Mouse (Mus musculus) bone marrow macrophage, adult 2 months (primary cell): ENCODE data around the gene Runx1. TPM values are rescaled to one million over a fixed set of nuclear protein-coding genes. Genes with fewer than 3 reads are reported as not detected.

ENCODE experiments used
- H3K27ac ChIP-seq: 2 replicates; pipeline ENCODE4 v1.5.1; 2012; ENCODE audit warnings: low read depth, low read length; ENCODE audit not compliant: insufficient read depth
- H3K4me1 ChIP-seq: 2 replicates; pipeline ENCODE4 v1.6.1; 2012; ENCODE audit warnings: low read length; ENCODE audit not compliant: control insufficient read depth, insufficient read depth
- H3K4me3 ChIP-seq: 2 replicates; pipeline ENCODE4 v1.5.1; 2012; ENCODE audit warnings: mild to moderate bottlenecking, low read length, moderate library complexity; ENCODE audit not compliant: insufficient read depth
- CTCF ChIP-seq: IDR thresholded peaks from 2 replicates; pipeline ENCODE4 v1.5.1; 2012; ENCODE audit warnings: low read depth, mild to moderate bottlenecking, low read length, moderate library complexity
- POLR2A ChIP-seq: IDR thresholded peaks from 2 replicates; pipeline ENCODE4 v1.6.1; 2012; ENCODE audit warnings: mild to moderate bottlenecking, low read depth, low read length, borderline replicate concordance
- polyA plus RNA-seq: library from polyadenylated mRNA; stranded (reverse); fragments of >200 nt; gene quantifications from 2 replicates; pipeline ENCODE4 v1.2.4, GENCODE M21; 2012; ENCODE audit not compliant: missing spikeins, insufficient read depth, insufficient read length

Gene Runx1
- polyA plus RNA-seq, 1 experiment, result 103 TPM

GRCm38 (mm10) chr16:92645423-92646115, 180.4 kb downstream of the Runx1 start:
- H3K4me1 ChIP-seq, result peaks cover 9% of the 10 kb centered on the region
- no peak overlapping the region for H3K4me3 ChIP-seq
- TF ChIP-seq CTCF (no peak), POLR2A (no peak)
- H3K27ac ChIP-seq, result no peak overlapping the region

DNA sequence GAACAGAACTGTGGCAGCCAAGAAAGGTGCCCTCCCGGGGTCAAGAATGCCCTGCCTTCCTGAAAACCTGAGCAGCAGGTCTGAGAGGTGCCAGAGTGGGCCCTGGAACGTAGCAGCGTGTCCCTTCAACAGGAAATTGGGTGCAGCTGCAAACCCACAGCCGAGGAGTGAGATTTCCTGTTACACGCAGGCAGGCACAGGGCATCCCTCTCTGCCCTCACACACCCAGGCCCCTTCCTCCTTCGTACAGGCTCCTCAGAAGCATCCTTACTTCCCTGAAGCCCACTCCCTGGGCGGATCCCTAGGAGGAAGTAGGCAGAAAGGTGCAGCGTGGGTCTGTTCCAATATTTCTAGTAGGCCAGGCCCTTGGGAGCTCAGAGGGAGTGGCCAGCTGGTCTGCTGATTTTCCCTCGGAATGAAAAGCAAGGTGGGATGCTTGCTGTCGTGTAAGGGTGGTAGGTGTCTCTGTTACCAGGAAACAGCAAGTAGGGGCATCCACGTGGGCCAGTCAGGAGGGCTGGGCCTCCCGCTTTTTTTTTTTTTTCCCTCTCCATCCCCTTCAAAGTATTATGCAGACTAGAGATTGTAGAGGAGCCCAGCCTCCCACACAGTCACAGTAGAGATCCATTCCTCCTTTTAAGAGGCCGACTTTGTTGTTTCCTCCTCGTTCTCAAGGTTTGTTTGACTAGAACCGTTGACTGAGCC, 181.1 kb downstream of the Runx1 start:
- no peak overlapping the region for H3K27ac ChIP-seq
- no peak for TF ChIP-seq CTCF
- no peak overlapping the region for H3K4me3 ChIP-seq
- peaks cover 7% of the 10 kb centered on the region for H3K4me1 ChIP-seq

- no peak overlapping the region for H3K27ac ChIP-seq
- peaks cover 10% of the 10 kb centered on the region for H3K4me1 ChIP-seq
- no peak overlapping the region for H3K4me3 ChIP-seq
- TF ChIP-seq POLR2A (no peak), CTCF (no peak)
These were observed 181.6 kb downstream of the Runx1 start for GRCm38 (mm10) chr16:92644315-92644714.

GRCm38 (mm10) chr16:92642283-92642682, 183.7 kb downstream of the Runx1 start:
- H3K27ac ChIP-seq, result no peak overlapping the region
- peaks cover 16% of the 10 kb centered on the region for H3K4me1 ChIP-seq
- no peak for TF ChIP-seq CTCF
- no peak for TF ChIP-seq POLR2A
- no peak overlapping the region for H3K4me3 ChIP-seq

- TF ChIP-seq POLR2A, result no peak
- no peak for TF ChIP-seq CTCF
- Histone ChIP-seq H3K4me3 (no peak overlapping the region), H3K4me1 (peaks cover 16% of the 10 kb centered on the region), H3K27ac (no peak overlapping the region)
These were observed 184.9 kb downstream of the Runx1 start for GRCm38 (mm10) chr16:92641053-92641452.

GRCm38 (mm10) chr16:92639093-92639492, 186.9 kb downstream of the Runx1 start:
- H3K4me1 ChIP-seq, result peaks cover 16% of the 10 kb centered on the region
- TF ChIP-seq CTCF (no peak), POLR2A (no peak)
- H3K27ac ChIP-seq, result no peak overlapping the region
- no peak overlapping the region for H3K4me3 ChIP-seq

DNA sequence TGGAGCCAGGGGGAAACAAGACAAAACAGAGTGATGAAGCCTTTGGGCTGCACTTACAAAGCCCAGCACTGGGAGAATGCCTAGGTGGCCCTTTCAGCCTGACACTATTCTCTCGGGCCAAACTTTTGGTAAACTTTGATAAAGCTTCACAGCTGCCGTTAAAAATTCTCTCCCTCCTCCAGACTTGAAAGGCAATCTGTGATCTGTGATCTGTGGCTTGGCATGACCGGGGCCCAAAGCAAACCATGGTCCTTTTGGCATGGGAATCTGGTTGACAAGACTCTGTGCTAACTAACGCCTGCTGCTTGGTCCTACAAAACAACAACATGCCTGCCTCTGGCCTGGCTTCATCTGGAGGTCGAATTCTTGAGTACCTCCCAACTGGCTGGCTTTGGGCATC, 188.9 kb downstream of the Runx1 start:
- TF ChIP-seq POLR2A (no peak), CTCF (no peak)
- Histone ChIP-seq H3K4me3 (no peak overlapping the region), H3K4me1 (peaks cover 16% of the 10 kb centered on the region), H3K27ac (no peak overlapping the region)

DNA sequence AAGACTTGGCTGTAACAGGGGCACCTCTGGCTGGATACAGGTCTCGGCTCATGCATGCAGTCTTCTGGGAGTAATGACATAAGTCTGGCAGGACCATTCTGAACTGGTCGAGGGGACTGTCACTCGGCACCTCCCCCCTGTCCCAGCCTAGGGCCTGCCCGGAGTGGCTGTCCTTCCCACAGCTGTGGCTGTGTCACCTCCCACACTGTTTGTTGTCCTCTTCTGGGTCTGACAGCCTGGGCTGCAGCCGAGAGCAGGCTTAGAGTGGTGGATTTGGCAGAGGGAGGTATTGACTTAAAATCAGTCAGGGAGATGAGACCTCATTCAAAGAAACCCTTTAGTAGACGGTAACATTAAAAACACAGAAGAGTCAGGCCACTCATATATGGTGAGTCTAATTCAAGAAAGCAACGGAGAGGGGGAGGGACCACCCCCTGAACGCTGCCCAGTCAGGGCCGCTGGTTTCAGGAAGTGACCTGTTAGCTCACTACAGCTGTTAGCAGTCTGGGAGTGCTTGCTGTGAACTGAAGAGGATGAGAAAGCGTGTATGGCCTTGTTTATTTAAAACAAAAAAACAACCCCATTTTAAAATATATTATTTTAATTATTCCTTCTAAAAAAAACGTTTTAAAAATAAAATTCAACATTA, 193.7 kb downstream of the Runx1 start:
- no peak overlapping the region for H3K27ac ChIP-seq
- no peak overlapping the region for H3K4me3 ChIP-seq
- no peaks in the 10 kb centered on the region for H3K4me1 ChIP-seq
- no peak for TF ChIP-seq CTCF
- no peak for TF ChIP-seq POLR2A

GRCm38 (mm10) chr16:92631637-92632036, 194.3 kb downstream of the Runx1 start:
- no peak for TF ChIP-seq CTCF
- TF ChIP-seq POLR2A, result no peak
- Histone ChIP-seq H3K4me3 (no peak overlapping the region), H3K4me1 (no peaks in the 10 kb centered on the region), H3K27ac (no peak overlapping the region)

- Histone ChIP-seq H3K27ac (no peak overlapping the region), H3K4me3 (no peak overlapping the region), H3K4me1 (no peaks in the 10 kb centered on the region)
- no peak for TF ChIP-seq POLR2A
- TF ChIP-seq CTCF, result no peak
These were observed 195.0 kb downstream of the Runx1 start for GRCm38 (mm10) chr16:92630950-92631349.
